ENCODE assay signal across 8 mouse cellular contexts in genomic region chr17:29490713-29491581, GRCm38 (mm10). TPM values are rescaled to one million over a fixed set of nuclear protein-coding genes. Genes with fewer than 3 reads are reported as not detected.
DNase-seq lines count a peak whose midpoint lies in the region; ATAC-seq and TF ChIP-seq lines count a peak whose summit lies in the region.

Gene Pim1 (plus strand): TSS chr17:29490753.

- peak within 1 kb of the TSS; percentile 87 for H3K9ac ChIP-seq in hindbrain, postnatal 0 days (replicated peaks; ENCODE audit: low read length)
- H3K9ac ChIP-seq in lung, embryonic 16.5 days (ENCODE audit: low read length), result peak within 1 kb of the TSS; percentile 85

- peaks cover 11% of the 10 kb centered on the region; the same call in 1 of the 2 replicates for H3K36me3 ChIP-seq in hindbrain, postnatal 0 days (ENCODE audit: insufficient read depth, low read length)
- peaks cover 2% of the 10 kb centered on the region; the same call in 1 of the 2 replicates for H3K36me3 ChIP-seq in lung, embryonic 16.5 days (ENCODE audit: control insufficient read depth, insufficient read depth, low read length)

- H3K4me3 ChIP-seq in gastrocnemius, adult 2 months, result peak within 1 kb of the TSS; percentile 92
- H3K4me3 ChIP-seq in hindbrain, postnatal 0 days (ENCODE audit: low read length), result peak within 1 kb of the TSS; percentile 87
- peak within 1 kb of the TSS; percentile 78 for H3K4me3 ChIP-seq in lung, embryonic 16.5 days (ENCODE audit: low read length)

- H3K9me3 ChIP-seq in hindbrain, postnatal 0 days (ENCODE audit: low read length), result no peaks in the 10 kb centered on the region
- no peaks in the 10 kb centered on the region for H3K9me3 ChIP-seq in lung, embryonic 16.5 days (ENCODE audit: control insufficient read depth, low read length)

- 1% methylated on average over 73 of the region's 99 CpGs for WGBS in hindbrain, postnatal 0 days
- WGBS in lung, embryonic 16.5 days, result under 1% methylated on average over 74 of the region's 99 CpGs

- peak within 1 kb of the TSS; percentile 84 for H3K4me2 ChIP-seq in hindbrain, postnatal 0 days (ENCODE audit: low read depth, low read length)
- peak within 1 kb of the TSS; percentile 93 for H3K4me2 ChIP-seq in lung, embryonic 16.5 days (ENCODE audit: low read depth, low read length)

- TF ChIP-seq CTCF in gastrocnemius, adult 2 months (IDR thresholded peaks at IDR 0.05), result no peak; the same call in 1 of the 2 replicates
- TF ChIP-seq CTCF in hindbrain, postnatal 0 days (IDR thresholded peaks at IDR 0.05; ENCODE audit: low read depth), result peak; percentile 47

- peak; percentile 27 for ATAC-seq in hindbrain, postnatal 0 days
- peak; percentile 39 for ATAC-seq in lung, embryonic 16.5 days (ENCODE audit: low read depth)

- H3K27me3 ChIP-seq in hindbrain, postnatal 0 days (ENCODE audit: insufficient read depth, low read length), result no peaks in the 10 kb centered on the region
- no peaks in the 10 kb centered on the region for H3K27me3 ChIP-seq in lung, embryonic 16.5 days (ENCODE audit: control insufficient read depth, insufficient read depth, low read depth, low read length)

- DNase-seq in ovary, postnatal 10 days (ENCODE audit: low spot score), result peak; percentile 88
- DNase-seq in ovary, postnatal 14 days (ENCODE audit: low spot score), result no peak
- peak in 1 of 2 experiments; percentile 21 for DNase-seq in adrenal gland, postnatal 4 days (ENCODE audit: low spot score in 2 of 2)
- DNase-seq in gastrocnemius, adult 2 months, result peak; percentile 78
- peak; percentile 70 for DNase-seq in hindbrain, postnatal 0 days (ENCODE audit: low spot score)
- peak; percentile 68 for DNase-seq in retina, embryonic 14.5 days (ENCODE audit: low spot score)
- DNase-seq in right cerebral cortex, adult 18-20 months, result no peak

- peak within 1 kb of the TSS; percentile 98 for H3K27ac ChIP-seq in gastrocnemius, adult 2 months
- peak within 1 kb of the TSS; percentile 91 for H3K27ac ChIP-seq in hindbrain, postnatal 0 days
- H3K27ac ChIP-seq in lung, embryonic 16.5 days (ENCODE audit: low read length), result peak within 1 kb of the TSS; percentile 94

- H3K4me1 ChIP-seq in hindbrain, postnatal 0 days (ENCODE audit: insufficient read depth, low read length), result peaks cover 3% of the 10 kb centered on the region; the same call in 1 of the 2 replicates
- peaks cover 18% of the 10 kb centered on the region for H3K4me1 ChIP-seq in lung, embryonic 16.5 days (replicated peaks; ENCODE audit: control insufficient read depth, insufficient read depth, low read length)

- intact Hi-C loops in gastrocnemius, adult 2 months (cut with DNase I), result loop anchor here (2.0 kb wide), 1 partner anchor 32 kb away; no protein-coding TSS in a partner anchor

RNA-seq across cellular contexts. Expression of gene Pim1, which starts in this region (rescaled TPM):
- total RNA-seq in adrenal gland, postnatal 4 days (2021), result 10 to 100 TPM; 53.4 to 65.5 TPM
- total RNA-seq in gastrocnemius, adult 2 months (2021), result 10 to 100 TPM; 13.8 to 35.2 TPM
- 15.4 and 18.9 TPM in 2 replicates for total RNA-seq in hindbrain, postnatal 0 days (2014; rRNA removed)
- polyA plus RNA-seq in hindbrain, postnatal 0 days (2015; fragmentation: Nextera tagmentation; extraction: Ambion mirVana), result 14.6 and 16.8 TPM in 2 replicates
- polyA plus RNA-seq in lung, embryonic 16.5 days (2015; fragmentation: Nextera tagmentation; extraction: Ambion mirVana), result 15.6 and 16.6 TPM in 2 replicates

Comparison
In these comparisons a context has a peak if more than half of its experiments do, and no peak if none do; other contexts are left out.
1. DNase-seq: peak in ovary, postnatal 10 days (single experiment), gastrocnemius, adult 2 months (single experiment), hindbrain, postnatal 0 days (single experiment) and retina, embryonic 14.5 days (single experiment); none in ovary, postnatal 14 days (single experiment) and right cerebral cortex, adult 18-20 months (single experiment).
2. Peak in every context shown above with its lines, with median percentiles within 50 percentile points of each other: H3K27ac ChIP-seq and H3K4me3 ChIP-seq.